Mouse (Mus musculus) heart, embryonic 11.5 days (tissue): ENCODE results near the gene Ano9. TPM values are rescaled to one million over a fixed set of nuclear protein-coding genes. Genes with fewer than 3 reads are reported as not detected.

ENCODE experiments used
- ATAC-seq: fragments of 200-750 bp; cut with Nextera tagmentation; replicated peaks from 2 replicates; pipeline ENCODE4 v1.8.0; 2017; ENCODE audit warnings: moderate library complexity; ENCODE audit not compliant: insufficient number of reproducible peaks, low FRiP score, low TSS enrichment
- H3K27ac ChIP-seq: fragments of 300-500 bp; sonication (generic); 2 replicates; pipeline ENCODE4 v1.5.1; 2014; ENCODE audit warnings: mild to moderate bottlenecking, low read depth, low read length
- H3K27me3 ChIP-seq: fragments of 300-500 bp; sonication (generic); 2 replicates; pipeline ENCODE4 v1.6.1; 2014; ENCODE audit warnings: mild to moderate bottlenecking, low read length, mixed read lengths; ENCODE audit not compliant: control insufficient read depth, insufficient read depth
- H3K36me3 ChIP-seq: fragments of 300-500 bp; sonication (generic); 2 replicates; pipeline ENCODE4 v1.6.1; 2014; ENCODE audit warnings: mild to moderate bottlenecking, low read length, moderate library complexity, mixed read lengths; ENCODE audit not compliant: control insufficient read depth, insufficient read depth
- H3K4me1 ChIP-seq: fragments of 300-500 bp; sonication (generic); 2 replicates; pipeline ENCODE4 v1.6.1; 2014; ENCODE audit warnings: low read length; ENCODE audit not compliant: control insufficient read depth, insufficient read depth
- H3K4me2 ChIP-seq: fragments of 300-500 bp; sonication (generic); 2 replicates; pipeline ENCODE4 v1.6.1; 2014; ENCODE audit warnings: mild to moderate bottlenecking, moderate library complexity
- H3K4me3 ChIP-seq: fragments of 300-500 bp; sonication (generic); 2 replicates; pipeline ENCODE4 v1.5.1; 2014; ENCODE audit warnings: low read depth, low read length
- H3K9ac ChIP-seq: fragments of 300-500 bp; sonication (generic); 2 replicates; pipeline ENCODE4 v1.6.1; 2014; ENCODE audit warnings: mild to moderate bottlenecking, low read depth, low read length, moderate library complexity
- H3K9me3 ChIP-seq: fragments of 300-500 bp; sonication (generic); replicated peaks from 2 replicates; pipeline ENCODE4 v1.6.1; 2016; ENCODE audit warnings: low read length; ENCODE audit not compliant: control insufficient read depth
- WGBS: fragments of 180-500 bp; shearing (Covaris S2); extraction: QIAGEN DNeasy Blood & Tissue Kit; methylation state at CpG from one replicate; pipeline ENCODE4 v1.1.7; 2014; ENCODE audit not compliant: insufficient replicate concordance; 5-methylcytosine and 5-hydroxymethylcytosine counted together
- polyA plus RNA-seq: library from polyadenylated mRNA; unstranded; fragments of >200 nt; fragmentation: Nextera tagmentation; extraction: Ambion mirVana; gene quantifications from 2 replicates; pipeline ENCODE4 v1.2.1, GENCODE M21; 2014

Ano9 gene
- polyA plus RNA-seq, 1 experiment from 2014 or later, result 0.31 TPM

- H3K4me1 ChIP-seq, result peaks cover 9% of the 10 kb centered on the region; the same call in 1 of the 2 replicates
- 69% methylated on average over 6 of the region's 6 CpGs for WGBS
- no peak for ATAC-seq
- peaks cover 53% of the 10 kb centered on the region for H3K27me3 ChIP-seq
- peak overlapping the region; percentile 41 for H3K4me2 ChIP-seq
- H3K9me3 ChIP-seq, result no peaks in the 10 kb centered on the region
- no peak overlapping the region for H3K9ac ChIP-seq
- no peak overlapping the region for H3K27ac ChIP-seq
- no peak overlapping the region for H3K4me3 ChIP-seq
- no peaks in the 10 kb centered on the region for H3K36me3 ChIP-seq
Measured at GRCm38 (mm10) chr7:141096021-141096420, 21.6 kb downstream of the Ano9 start.

GRCm38 (mm10) chr7:141094487-141095205 is 23.0 kb downstream of the Ano9 start:
- Histone ChIP-seq H3K9me3 (no peaks in the 10 kb centered on the region), H3K27me3 (peaks cover 53% of the 10 kb centered on the region), H3K9ac (no peak overlapping the region), H3K27ac (no peak overlapping the region), H3K4me3 (no peak overlapping the region), H3K4me1 (peaks cover 7% of the 10 kb centered on the region; the same call in 1 of the 2 replicates), H3K36me3 (no peaks in the 10 kb centered on the region), H3K4me2 (no peak overlapping the region)
- ATAC-seq, result no peak
- 73% methylated on average over 15 of the region's 15 CpGs for WGBS

- 81% methylated on average over 6 of the region's 6 CpGs for WGBS
- H3K4me3 ChIP-seq, result no peak overlapping the region
- H3K27ac ChIP-seq, result no peak overlapping the region
- no peaks in the 10 kb centered on the region for H3K36me3 ChIP-seq
- no peak for ATAC-seq
- no peak overlapping the region for H3K4me2 ChIP-seq
- no peaks in the 10 kb centered on the region for H3K9me3 ChIP-seq
- H3K4me1 ChIP-seq, result peaks cover 7% of the 10 kb centered on the region; the same call in 1 of the 2 replicates
- H3K27me3 ChIP-seq, result peaks cover 53% of the 10 kb centered on the region
- H3K9ac ChIP-seq, result no peak overlapping the region
Measured at GRCm38 (mm10) chr7:141093950-141094349, 23.7 kb downstream of the Ano9 start.

GRCm38 (mm10) chr7:141092051-141092735 is 25.4 kb downstream of the Ano9 start:
- Histone ChIP-seq H3K9ac (peak overlapping the region; percentile 29; the same call in 1 of the 2 replicates), H3K4me1 (peaks cover 10% of the 10 kb centered on the region), H3K27ac (no peak overlapping the region), H3K9me3 (no peaks in the 10 kb centered on the region), H3K4me2 (peak overlapping the region; percentile 60), H3K4me3 (peak overlapping the region; percentile 28), H3K27me3 (peaks cover 59% of the 10 kb centered on the region), H3K36me3 (no peaks in the 10 kb centered on the region)
- peak; percentile 84 for ATAC-seq
- 7% methylated on average over 37 of the region's 37 CpGs for WGBS

GRCm38 (mm10) chr7:141090228-141090627 is 27.4 kb downstream of the Ano9 start:
- no peak overlapping the region for H3K4me3 ChIP-seq
- H3K27ac ChIP-seq, result no peak overlapping the region
- H3K9ac ChIP-seq, result no peak overlapping the region
- peaks cover 6% of the 10 kb centered on the region for H3K4me1 ChIP-seq
- WGBS, result 67% methylated on average over 8 of the region's 8 CpGs
- ATAC-seq, result no peak
- no peak overlapping the region for H3K4me2 ChIP-seq
- H3K27me3 ChIP-seq, result peaks cover 62% of the 10 kb centered on the region
- no peaks in the 10 kb centered on the region for H3K9me3 ChIP-seq
- H3K36me3 ChIP-seq, result no peaks in the 10 kb centered on the region

GRCm38 (mm10) chr7:141088473-141088872 is 29.1 kb downstream of the Ano9 start:
- Histone ChIP-seq H3K27me3 (peaks cover 61% of the 10 kb centered on the region), H3K9ac (no peak overlapping the region)

GRCm38 (mm10) chr7:141087894-141088293 is 29.7 kb downstream of the Ano9 start:
- H3K36me3 ChIP-seq, result no peaks in the 10 kb centered on the region
- ATAC-seq, result no peak
- H3K4me1 ChIP-seq, result peaks cover 6% of the 10 kb centered on the region
- H3K4me2 ChIP-seq, result no peak overlapping the region; the same call in 1 of the 2 replicates
- 20% methylated on average over 8 of the region's 8 CpGs for WGBS
- H3K4me3 ChIP-seq, result no peak overlapping the region
- no peak overlapping the region for H3K9ac ChIP-seq
- H3K27ac ChIP-seq, result no peak overlapping the region
- no peaks in the 10 kb centered on the region for H3K9me3 ChIP-seq
- H3K27me3 ChIP-seq, result peaks cover 57% of the 10 kb centered on the region

More at GRCm38 (mm10) chr7:141088473-141088872, 29.1 kb downstream of the Ano9 start:
- H3K4me3 ChIP-seq, result peak overlapping the region; percentile 28; the same call in 1 of the 2 replicates
- peak overlapping the region; percentile 48 for H3K4me2 ChIP-seq
- H3K36me3 ChIP-seq, result no peaks in the 10 kb centered on the region
- H3K27ac ChIP-seq, result no peak overlapping the region
- 5% methylated on average over 18 of the region's 18 CpGs for WGBS
- peaks cover 6% of the 10 kb centered on the region for H3K4me1 ChIP-seq
- no peak for ATAC-seq
- no peaks in the 10 kb centered on the region for H3K9me3 ChIP-seq

GRCm38 (mm10) chr7:141079481-141080449 is 37.8 kb downstream of the Ano9 start:
- no peak overlapping the region for H3K27ac ChIP-seq
- H3K9ac ChIP-seq, result no peak overlapping the region
- no peaks in the 10 kb centered on the region for H3K36me3 ChIP-seq
- H3K9me3 ChIP-seq, result no peaks in the 10 kb centered on the region
- no peak for ATAC-seq
- H3K4me3 ChIP-seq, result no peak overlapping the region
- WGBS, result 20% methylated on average over 34 of the region's 34 CpGs
- no peaks in the 10 kb centered on the region for H3K4me1 ChIP-seq
- H3K27me3 ChIP-seq, result peaks cover 67% of the 10 kb centered on the region
- H3K4me2 ChIP-seq, result no peak overlapping the region
